Mouse (Mus musculus) myocyte (in vitro differentiated cells): Measurements from ENCODE around the gene Phlpp2. TPM values are rescaled to one million over a fixed set of nuclear protein-coding genes. Genes with fewer than 3 reads are reported as not detected.
"Not testable (repeated sequence)": the region's sequence is repeated elsewhere in the genome, so short reads cannot be mapped to it uniquely, and the experiment has no call there.

Experiments
- H3K27me3 ChIP-seq: one replicate; pipeline ENCODE4 v1.6.1; 2011; ENCODE audit not compliant: control insufficient read depth, insufficient read depth, insufficient read length
- H3K36me3 ChIP-seq: one replicate; pipeline ENCODE4 v1.6.1; 2011; ENCODE audit not compliant: control insufficient read depth, insufficient read depth
- H3K4me2 ChIP-seq: one replicate; pipeline ENCODE4 v1.6.1; 2011; ENCODE audit warnings: low read depth, control low read depth
- H3K4me3 ChIP-seq: one replicate; pipeline ENCODE4 v1.5.1; 2011; ENCODE audit warnings: mild to moderate bottlenecking, control low read depth, moderate library complexity
- H3K79me2 ChIP-seq: one replicate; pipeline ENCODE4 v1.6.1; 2011; ENCODE audit not compliant: control insufficient read depth, insufficient read depth
- H3ac ChIP-seq: one replicate; pipeline ENCODE4 v1.6.1; 2011; ENCODE audit not compliant: control insufficient read depth, insufficient read length
- CEBPB ChIP-seq: IDR thresholded peaks from 2 replicates; pipeline ENCODE4 v1.6.1; 2011; ENCODE audit warnings: mild to moderate bottlenecking, moderate library complexity; ENCODE audit not compliant: poor library complexity, insufficient read depth, severe bottlenecking
- E2F4 ChIP-seq: IDR thresholded peaks from one replicate; pipeline ENCODE4 v1.6.1; 2011; ENCODE audit warnings: mild to moderate bottlenecking, control low read depth, moderate library complexity; ENCODE audit not compliant: insufficient read depth
- MAX ChIP-seq: IDR thresholded peaks from one replicate; pipeline ENCODE4 v1.6.1; 2011; ENCODE audit warnings: low read depth, mild to moderate bottlenecking, control low read depth
- MYOD1 ChIP-seq, 3 experiments: IDR thresholded peaks; one replicate each; pipeline ENCODE4 v1.6.1; 2011; ENCODE audit warnings: control low read depth in 2 of 3, low read depth in 2 of 3, mild to moderate bottlenecking in 2 of 3, moderate library complexity in 1 of 3; ENCODE audit not compliant: insufficient read length in 2 of 3, control insufficient read depth in 1 of 3
- MYOG ChIP-seq, 3 experiments: IDR thresholded peaks; one replicate each; pipeline ENCODE4 v1.6.1; 2011; ENCODE audit warnings: control low read depth in 2 of 3, low read depth in 2 of 3, mild to moderate bottlenecking in 2 of 3; ENCODE audit not compliant: insufficient read length in 2 of 3, control insufficient read depth in 1 of 3, insufficient read depth in 1 of 3
- POLR2A ChIP-seq: IDR thresholded peaks from one replicate; pipeline ENCODE4 v1.6.1; 2011; ENCODE audit warnings: low read depth, mild to moderate bottlenecking, control low read depth, moderate library complexity; ENCODE audit not compliant: insufficient read length
- POLR2AphosphoS2 ChIP-seq: IDR thresholded peaks from one replicate; pipeline ENCODE4 v1.6.1; 2011; ENCODE audit warnings: low read depth, control low read depth; ENCODE audit not compliant: insufficient read length
- REST ChIP-seq: IDR thresholded peaks from one replicate; pipeline ENCODE4 v1.6.1; 2011; ENCODE audit warnings: mild to moderate bottlenecking, control low read depth, moderate library complexity; ENCODE audit not compliant: insufficient read depth, insufficient read length
- SRF ChIP-seq: IDR thresholded peaks from one replicate; pipeline ENCODE4 v1.6.1; 2011; ENCODE audit warnings: low read depth; ENCODE audit not compliant: control insufficient read depth, insufficient read length
- TCF12 ChIP-seq: IDR thresholded peaks from one replicate; pipeline ENCODE4 v1.6.1; 2011; ENCODE audit warnings: mild to moderate bottlenecking, control low read depth; ENCODE audit not compliant: poor library complexity, insufficient read depth, severe bottlenecking
- TCF3 ChIP-seq: IDR thresholded peaks from one replicate; pipeline ENCODE4 v1.6.1; 2011; ENCODE audit warnings: low read depth, control low read depth; ENCODE audit not compliant: insufficient read length
- USF1 ChIP-seq: IDR thresholded peaks from one replicate; pipeline ENCODE4 v1.6.1; 2011; ENCODE audit warnings: low read depth, mild to moderate bottlenecking, control low read depth, moderate library complexity
- polyA plus RNA-seq: library from polyadenylated mRNA; unstranded; fragments of >200 nt; fragmentation: generic; extraction: Trizol; gene quantifications from one replicate; pipeline ENCODE4 v1.2.1, GENCODE M21; 2012; ENCODE audit warnings: missing spikeins

The Phlpp2 gene
- polyA plus RNA-seq, 1 experiment = 1.7 TPM

- H3K4me3 ChIP-seq = no peak overlapping the region
These were observed 2.7 kb downstream of the Phlpp2 start for GRCm38 (mm10) chr8:109871056-109871455.

GRCm38 (mm10) chr8:109873800-109874199, 5.5 kb downstream of the Phlpp2 start:
- H3K4me3 ChIP-seq, H3K4me2 ChIP-seq, H3K27me3 ChIP-seq, H3K36me3 ChIP-seq, H3ac ChIP-seq: not testable (repeated sequence)
- H3K79me2 ChIP-seq = peaks cover 10% of the 10 kb centered on the region

More at GRCm38 (mm10) chr8:109871056-109871455, 2.7 kb downstream of the Phlpp2 start:
- no peaks in the 10 kb centered on the region for H3K27me3 ChIP-seq
- H3ac ChIP-seq = no peak overlapping the region
- no peak for TF ChIP-seq POLR2AphosphoS2
- TF ChIP-seq SRF = no peak
- TF ChIP-seq CEBPB = no peak
- TF ChIP-seq USF1 = no peak
- TF ChIP-seq MYOG (IDR thresholded peaks at IDR 0.05; ENCODE audit: control insufficient read depth in 1 of 3, insufficient read depth in 1 of 3, insufficient read length in 2 of 3, low read depth in 2 of 3) = no peak
- no peak for TF ChIP-seq TCF3
- no peak for TF ChIP-seq REST
- TF ChIP-seq MAX = no peak
- TF ChIP-seq POLR2A = no peak
- no peak for TF ChIP-seq E2F4
- no peak for TF ChIP-seq TCF12
- no peak for TF ChIP-seq MYOD1 (IDR thresholded peaks at IDR 0.05; ENCODE audit: control insufficient read depth in 1 of 3, insufficient read length in 2 of 3, low read depth in 2 of 3)
- no peaks in the 10 kb centered on the region for H3K36me3 ChIP-seq
- H3K4me2 ChIP-seq = no peak overlapping the region
- H3K79me2 ChIP-seq = peaks cover 10% of the 10 kb centered on the region

GRCm38 (mm10) chr8:109880012-109880662, 11.8 kb downstream of the Phlpp2 start:
- TF ChIP-seq TCF12 = no peak
- TF ChIP-seq CEBPB = no peak
- no peak for TF ChIP-seq SRF
- no peak for TF ChIP-seq MYOG (IDR thresholded peaks at IDR 0.05; ENCODE audit: control insufficient read depth in 1 of 3, insufficient read depth in 1 of 3, insufficient read length in 2 of 3, low read depth in 2 of 3)
- no peak for TF ChIP-seq POLR2AphosphoS2
- TF ChIP-seq MYOD1 (IDR thresholded peaks at IDR 0.05; ENCODE audit: control insufficient read depth in 1 of 3, insufficient read length in 2 of 3, low read depth in 2 of 3) = no peak
- TF ChIP-seq E2F4 = no peak
- TF ChIP-seq USF1 = no peak
- no peak for TF ChIP-seq POLR2A
- no peak for TF ChIP-seq REST
- no peak for TF ChIP-seq MAX
- TF ChIP-seq TCF3 = no peak
- no peak overlapping the region for H3K4me2 ChIP-seq
- no peak overlapping the region for H3K4me3 ChIP-seq
- no peaks in the 10 kb centered on the region for H3K27me3 ChIP-seq
- peaks cover 12% of the 10 kb centered on the region for H3K36me3 ChIP-seq
- no peak overlapping the region for H3ac ChIP-seq
- no peaks in the 10 kb centered on the region for H3K79me2 ChIP-seq

- H3K79me2 ChIP-seq = peaks cover 5% of the 10 kb centered on the region
- H3K27me3 ChIP-seq = no peaks in the 10 kb centered on the region
- no peak overlapping the region for H3ac ChIP-seq
- H3K4me3 ChIP-seq = no peak overlapping the region
- no peak for TF ChIP-seq TCF3
- TF ChIP-seq E2F4 = no peak
- no peak for TF ChIP-seq POLR2AphosphoS2
- TF ChIP-seq MYOD1 (IDR thresholded peaks at IDR 0.05; ENCODE audit: control insufficient read depth in 1 of 3, insufficient read length in 2 of 3, low read depth in 2 of 3) = no peak
- no peak for TF ChIP-seq USF1
- no peak for TF ChIP-seq REST
- no peak for TF ChIP-seq SRF
- TF ChIP-seq MAX = no peak
- TF ChIP-seq CEBPB = no peak
- no peak for TF ChIP-seq MYOG (IDR thresholded peaks at IDR 0.05; ENCODE audit: control insufficient read depth in 1 of 3, insufficient read depth in 1 of 3, insufficient read length in 2 of 3, low read depth in 2 of 3)
- no peak for TF ChIP-seq TCF12
- no peak overlapping the region for H3K4me2 ChIP-seq
- peaks cover 4% of the 10 kb centered on the region for H3K36me3 ChIP-seq
These were observed 17.0 kb downstream of the Phlpp2 start for GRCm38 (mm10) chr8:109885294-109885693.

- Histone ChIP-seq H3K4me2 (no peak overlapping the region), H3K4me3 (no peak overlapping the region), H3K36me3 (no peaks in the 10 kb centered on the region), H3K79me2 (peaks cover 5% of the 10 kb centered on the region), H3K27me3 (no peaks in the 10 kb centered on the region), H3ac (no peak overlapping the region)
- TF ChIP-seq POLR2A (no peak), POLR2AphosphoS2 (no peak), MYOD1 (IDR thresholded peaks at IDR 0.05; ENCODE audit: control insufficient read depth in 1 of 3, insufficient read length in 2 of 3, low read depth in 2 of 3) (no peak), TCF12 (no peak), MYOG (IDR thresholded peaks at IDR 0.05; ENCODE audit: control insufficient read depth in 1 of 3, insufficient read depth in 1 of 3, insufficient read length in 2 of 3, low read depth in 2 of 3) (no peak), MAX (no peak), SRF (no peak), E2F4 (no peak), USF1 (no peak)
These were observed 20.9 kb downstream of the Phlpp2 start for GRCm38 (mm10) chr8:109889211-109889610.
